Mouse (Mus musculus) NIH3T3 (cell line): Measurements from ENCODE around the gene Ccdc137.
A peak's percentile ranks its signal among the peaks of the same experiment; 100 is the strongest.
"Not testable (repeated sequence)": the region's sequence is repeated elsewhere in the genome, so short reads cannot be mapped to it uniquely, and the experiment has no call there.

Experiments used
- DNase-seq: peaks from one replicate; pipeline ENCODE4 v3.0.0-alpha.2; 2012; ENCODE audit warnings: low read depth

Gene Ccdc137

GRCm38 (mm10) chr11:120457772-120458751, at the start of gene Ccdc137, which contains the start of gene Oxld1:
TSS of gene Ccdc137 (plus strand) at chr11:120458115.
TSS of gene Oxld1 (minus strand) at chr11:120458068.
- peak; percentile 86 for DNase-seq

GRCm38 (mm10) chr11:120413621-120414020, 44.3 kb upstream of the Ccdc137 start:
- DNase-seq, result not testable (repeated sequence)

GRCm38 (mm10) chr11:120417852-120418251, 40.1 kb upstream of the Ccdc137 start:
- no peak for DNase-seq

- DNase-seq, result no peak
Observed at GRCm38 (mm10) chr11:120418592-120418991, 39.3 kb upstream of the Ccdc137 start.

GRCm38 (mm10) chr11:120422651-120423568, 35.0 kb upstream of the Ccdc137 start:
- no peak for DNase-seq

- peak; percentile 85 for DNase-seq
Observed at GRCm38 (mm10) chr11:120423569-120424295, 34.2 kb upstream of the Ccdc137 start.

GRCm38 (mm10) chr11:120426727-120427126, 31.2 kb upstream of the Ccdc137 start:
- no peak for DNase-seq

- DNase-seq, result peak; percentile 93
Observed at GRCm38 (mm10) chr11:120437152-120437856, 20.6 kb upstream of the Ccdc137 start, which contains the start of gene Nploc4. TSS of gene Nploc4 (minus strand) at chr11:120437708.

GRCm38 (mm10) chr11:120437857-120438385, 20.0 kb upstream of the Ccdc137 start:
- peak; percentile 57 for DNase-seq

- DNase-seq, result no peak
Observed at GRCm38 (mm10) chr11:120442344-120442743, 15.6 kb upstream of the Ccdc137 start, which contains the start of gene Tspan10. TSS of gene Tspan10 (plus strand) at chr11:120442644.

GRCm38 (mm10) chr11:120442765-120443280, 15.1 kb upstream of the Ccdc137 start:
- no peak for DNase-seq

- no peak for DNase-seq
Observed at GRCm38 (mm10) chr11:120444106-120444505, 13.8 kb upstream of the Ccdc137 start.

- DNase-seq, result no peak
Observed at GRCm38 (mm10) chr11:120445475-120445874, 12.4 kb upstream of the Ccdc137 start.

GRCm38 (mm10) chr11:120447179-120447578, 10.7 kb upstream of the Ccdc137 start:
- DNase-seq, result no peak

GRCm38 (mm10) chr11:120452246-120452645, 5.7 kb upstream of the Ccdc137 start:
- DNase-seq, result no peak

- DNase-seq, result no peak
Observed at GRCm38 (mm10) chr11:120453306-120453705, 4.6 kb upstream of the Ccdc137 start, which contains the start of gene Pde6g. TSS of gene Pde6g (minus strand) at chr11:120453500.

GRCm38 (mm10) chr11:120454965-120455364, 3.0 kb upstream of the Ccdc137 start:
- DNase-seq, result no peak

GRCm38 (mm10) chr11:120455413-120455812, 2.5 kb upstream of the Ccdc137 start:
- no peak for DNase-seq

- no peak for DNase-seq
Observed at GRCm38 (mm10) chr11:120457370-120457769, 545 bp upstream of the Ccdc137 start.
